Mouse (Mus musculus): ENCODE data around the gene Ltv1.

Ltv1 gene

GRCm38 (mm10) chr10:13135276-13135675 is 57.7 kb downstream of the Ltv1 start:
- Histone ChIP-seq H3K4me1 (replicated peaks; ENCODE audit: low read depth, low read length) (0 out of 2 replicates have a peak, but pooled peaks cover 2% of the 10 kb centered on the region), H3K4me3 (replicated peaks; ENCODE audit: low read length) (no peak overlapping the region), H3K27me3 (ENCODE audit: insufficient read depth, low read length) (no peaks in the 10 kb centered on the region), H3K36me3 (ENCODE audit: insufficient read depth, low read length) (no peaks in the 10 kb centered on the region), H3K9me3 (ENCODE audit: low read length) (no peaks in the 10 kb centered on the region)
- TF ChIP-seq CTCF (conservative IDR thresholded peaks at IDR 0.05; ENCODE audit: low read length) = no peak
- TF ChIP-seq POU5F1 (IDR thresholded peaks at IDR 0.05; ENCODE audit: borderline replicate concordance, low read length) = no peak
- TF ChIP-seq NANOG (IDR thresholded peaks at IDR 0.05; ENCODE audit: borderline replicate concordance, low read length) = no peak

- H3K27me3 ChIP-seq (ENCODE audit: insufficient read depth, low read length) = no peaks in the 10 kb centered on the region
- H3K4me1 ChIP-seq (replicated peaks; ENCODE audit: low read depth, low read length) = no peaks in the 10 kb centered on the region
- no peak for TF ChIP-seq NANOG (IDR thresholded peaks at IDR 0.05; ENCODE audit: borderline replicate concordance, low read length)
- TF ChIP-seq POU5F1 (IDR thresholded peaks at IDR 0.05; ENCODE audit: borderline replicate concordance, low read length) = no peak
- TF ChIP-seq CTCF (conservative IDR thresholded peaks at IDR 0.05; ENCODE audit: low read length) = no peak
- no peak overlapping the region for H3K4me3 ChIP-seq (replicated peaks; ENCODE audit: low read length)
- H3K9me3 ChIP-seq (ENCODE audit: low read length) = peaks cover 2% of the 10 kb centered on the region; the same call in 1 of the 2 replicates
- no peaks in the 10 kb centered on the region for H3K36me3 ChIP-seq (ENCODE audit: insufficient read depth, low read length)
These were observed 59.1 kb downstream of the Ltv1 start for GRCm38 (mm10) chr10:13133850-13134249.
